Mouse (Mus musculus) liver, adult 2 months (tissue): ENCODE data around the gene Hlcs.

Source experiments
- CTCF ChIP-seq: fragments of 200-500 bp; IDR thresholded peaks from 2 replicates; pipeline ENCODE4 v1.5.1; 2011; ENCODE audit warnings: low read depth, low read length, control low read depth
- POLR2A ChIP-seq: fragments of 200-500 bp; IDR thresholded peaks from 2 replicates; pipeline ENCODE4 v1.6.1; 2011; ENCODE audit warnings: low read length, control low read depth; ENCODE audit not compliant: insufficient read depth; ENCODE audit errors: extremely low read depth

DNA sequence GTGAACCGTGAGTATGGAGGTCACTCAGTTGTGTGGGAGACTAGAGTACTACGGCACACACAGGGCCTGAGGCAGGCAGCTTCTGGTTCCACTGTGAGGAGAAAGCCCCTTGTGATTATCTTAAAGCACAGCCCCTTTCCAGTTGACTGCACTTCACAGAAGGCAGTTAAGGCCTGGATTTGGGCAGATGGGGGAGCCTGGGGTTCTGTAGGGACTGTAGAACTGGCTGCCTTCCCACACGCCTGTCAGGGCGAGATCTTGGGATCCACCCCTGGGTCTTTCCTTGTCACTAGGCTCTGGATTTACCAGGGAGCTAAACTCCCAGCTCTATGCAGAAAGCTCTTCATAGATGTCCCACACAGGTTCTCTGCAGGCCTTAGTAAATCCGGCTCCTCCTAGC, 17.1 kb upstream of the Hlcs start:
- TF ChIP-seq POLR2A: no peak
- no peak for TF ChIP-seq CTCF
